Mouse (Mus musculus) heart, embryonic 16.5 days (tissue): ENCODE results near the gene Tcf19. TPM values are rescaled to one million over a fixed set of nuclear protein-coding genes. Genes with fewer than 3 reads are reported as not detected.
"Not testable (repeated sequence)": the region's sequence is repeated elsewhere in the genome, so short reads cannot be mapped to it uniquely, and the experiment has no call there.

Experiments used
- ATAC-seq: fragments of 200-750 bp; cut with Nextera tagmentation; replicated peaks from 2 replicates; pipeline ENCODE4 v1.8.0; 2017; ENCODE audit warnings: moderate number of reproducible peaks; ENCODE audit not compliant: insufficient read depth, low FRiP score; ENCODE audit errors: extremely low read depth
- H3K27ac ChIP-seq: fragments of 300-500 bp; sonication (generic); 2 replicates; pipeline ENCODE4 v1.5.1; 2014; ENCODE audit warnings: mild to moderate bottlenecking, low read length, control low read depth, moderate library complexity
- H3K27me3 ChIP-seq: fragments of 300-500 bp; sonication (generic); 2 replicates; pipeline ENCODE4 v1.6.1; 2014; ENCODE audit warnings: low read length, mixed read lengths; ENCODE audit not compliant: control insufficient read depth, insufficient read depth
- H3K36me3 ChIP-seq: fragments of 300-500 bp; sonication (generic); 2 replicates; pipeline ENCODE4 v1.6.1; 2014; ENCODE audit not compliant: control insufficient read depth, insufficient read depth
- H3K4me1 ChIP-seq: fragments of 300-500 bp; sonication (generic); 2 replicates; pipeline ENCODE4 v1.6.1; 2014; ENCODE audit warnings: low read length, mixed read lengths; ENCODE audit not compliant: control insufficient read depth, insufficient read depth
- H3K4me2 ChIP-seq: fragments of 300-500 bp; sonication (generic); 2 replicates; pipeline ENCODE4 v1.6.1; 2014; ENCODE audit warnings: low read depth, mild to moderate bottlenecking, control low read depth, low read length
- H3K4me3 ChIP-seq: fragments of 300-500 bp; sonication (generic); 2 replicates; pipeline ENCODE4 v1.5.1; 2014; ENCODE audit warnings: mild to moderate bottlenecking, control low read depth, low read length
- H3K9ac ChIP-seq: fragments of 300-500 bp; sonication (generic); 2 replicates; pipeline ENCODE4 v1.6.1; 2014; ENCODE audit warnings: low read length, control low read depth
- H3K9me3 ChIP-seq: fragments of 300-500 bp; sonication (generic); replicated peaks from 2 replicates; pipeline ENCODE4 v1.6.1; 2016; ENCODE audit warnings: low read length; ENCODE audit not compliant: control insufficient read depth
- WGBS: fragments of 180-500 bp; shearing (Covaris S2); extraction: QIAGEN DNeasy Blood & Tissue Kit; methylation state at CpG from one replicate; pipeline ENCODE4 v1.1.7; 2014; 5-methylcytosine and 5-hydroxymethylcytosine counted together
- polyA plus RNA-seq: library from polyadenylated mRNA; unstranded; fragments of >200 nt; fragmentation: Nextera tagmentation; extraction: Ambion mirVana; gene quantifications from 2 replicates; pipeline ENCODE4 v1.2.1, GENCODE M21; 2015

The Tcf19 gene
- polyA plus RNA-seq, 1 experiment from 2014 or later: 60.3 TPM

- Histone ChIP-seq H3K4me3 (peak overlapping the region; percentile 79), H3K36me3 (peaks cover 7% of the 10 kb centered on the region), H3K27ac (peak overlapping the region; percentile 14), H3K4me2 (peak overlapping the region; percentile 92), H3K9ac (peak overlapping the region; percentile 80), H3K9me3 (no peaks in the 10 kb centered on the region), H3K27me3 (no peaks in the 10 kb centered on the region), H3K4me1 (peaks cover 25% of the 10 kb centered on the region)
- peak; percentile 7; the same call in 1 of the 2 replicates for ATAC-seq
- 6% methylated on average over 25 of the region's 25 CpGs for WGBS
Measured at GRCm38 (mm10) chr17:35515911-35516640, 548 bp downstream of the Tcf19 start.

GRCm38 (mm10) chr17:35514756-35515155, 1.9 kb downstream of the Tcf19 start:
- Histone ChIP-seq H3K9me3 (no peaks in the 10 kb centered on the region), H3K4me2 (peak overlapping the region; percentile 92), H3K27me3 (peaks cover 1% of the 10 kb centered on the region; the same call in 1 of the 2 replicates), H3K27ac (no peak overlapping the region), H3K36me3 (peaks cover 7% of the 10 kb centered on the region), H3K4me3 (peak overlapping the region; percentile 79), H3K4me1 (peaks cover 25% of the 10 kb centered on the region), H3K9ac (peak overlapping the region; percentile 80)
- no peak for ATAC-seq
- WGBS: 63% methylated on average over 6 of the region's 6 CpGs

- 8% methylated on average over 2 of the region's 2 CpGs for WGBS
- peaks cover 4% of the 10 kb centered on the region; the same call in 1 of the 2 replicates for H3K27me3 ChIP-seq
- no peak overlapping the region for H3K9ac ChIP-seq
- H3K4me1 ChIP-seq: peaks cover 25% of the 10 kb centered on the region
- H3K36me3 ChIP-seq: peaks cover 7% of the 10 kb centered on the region
- no peak overlapping the region for H3K4me3 ChIP-seq
- H3K4me2 ChIP-seq: peak overlapping the region; percentile 92
- ATAC-seq: no peak
- no peak overlapping the region for H3K27ac ChIP-seq
- no peaks in the 10 kb centered on the region for H3K9me3 ChIP-seq
Measured at GRCm38 (mm10) chr17:35513886-35514285, 2.7 kb downstream of the Tcf19 start.

- Histone ChIP-seq H3K4me2 (no peak overlapping the region), H3K4me1 (peaks cover 25% of the 10 kb centered on the region), H3K27ac (no peak overlapping the region), H3K36me3 (peaks cover 7% of the 10 kb centered on the region), H3K9ac (no peak overlapping the region), H3K9me3 (no peaks in the 10 kb centered on the region), H3K4me3 (no peak overlapping the region), H3K27me3 (peaks cover 6% of the 10 kb centered on the region)
- ATAC-seq: no peak
- WGBS: 94% methylated on average over 7 of the region's 7 CpGs
Measured at GRCm38 (mm10) chr17:35512916-35513626, 3.6 kb downstream of the Tcf19 start.

- no peak for ATAC-seq
- peaks cover 36% of the 10 kb centered on the region for H3K27me3 ChIP-seq
Measured at GRCm38 (mm10) chr17:35509284-35509683, 7.3 kb downstream of the Tcf19 start.

GRCm38 (mm10) chr17:35508279-35508678, 8.3 kb downstream of the Tcf19 start:
- H3K27me3 ChIP-seq: peaks cover 36% of the 10 kb centered on the region
- H3K9me3 ChIP-seq, H3K36me3 ChIP-seq, ATAC-seq, H3K9ac ChIP-seq, H3K4me3 ChIP-seq, H3K4me2 ChIP-seq, H3K4me1 ChIP-seq, H3K27ac ChIP-seq: not testable (repeated sequence)
- WGBS: 51% methylated on average over 5 of the region's 5 CpGs

More at GRCm38 (mm10) chr17:35509284-35509683, 7.3 kb downstream of the Tcf19 start:
- peaks cover under 1% of the 10 kb centered on the region; the same call in 1 of the 2 replicates for H3K4me1 ChIP-seq
- no peaks in the 10 kb centered on the region for H3K9me3 ChIP-seq
- no peak overlapping the region for H3K4me2 ChIP-seq
- peaks cover 7% of the 10 kb centered on the region for H3K36me3 ChIP-seq
- H3K4me3 ChIP-seq: no peak overlapping the region
- H3K27ac ChIP-seq: no peak overlapping the region
- H3K9ac ChIP-seq: no peak overlapping the region
- WGBS: 26% methylated on average over 8 of the region's 8 CpGs

GRCm38 (mm10) chr17:35507556-35508260, 8.9 kb downstream of the Tcf19 start:
- Histone ChIP-seq H3K9me3 (no peaks in the 10 kb centered on the region), H3K4me3 (no peak overlapping the region), H3K9ac (no peak overlapping the region), H3K27me3 (peaks cover 37% of the 10 kb centered on the region), H3K4me1 (no peaks in the 10 kb centered on the region), H3K27ac (no peak overlapping the region), H3K4me2 (no peak overlapping the region), H3K36me3 (peaks cover 5% of the 10 kb centered on the region)
- ATAC-seq: no peak
- 20% methylated on average over 13 of the region's 13 CpGs for WGBS

- H3K4me3 ChIP-seq: no peak overlapping the region
- no peak overlapping the region for H3K27ac ChIP-seq
- H3K4me1 ChIP-seq: no peaks in the 10 kb centered on the region
- H3K27me3 ChIP-seq: peaks cover 38% of the 10 kb centered on the region
- 23% methylated on average over 10 of the region's 10 CpGs for WGBS
- no peak for ATAC-seq
- no peaks in the 10 kb centered on the region for H3K9me3 ChIP-seq
- H3K36me3 ChIP-seq: no peaks in the 10 kb centered on the region
- H3K9ac ChIP-seq: no peak overlapping the region
- no peak overlapping the region for H3K4me2 ChIP-seq
Measured at GRCm38 (mm10) chr17:35506881-35507280, 9.7 kb downstream of the Tcf19 start.
